Mouse (Mus musculus): ENCODE measurements around the gene Tmem40. TPM values are rescaled to one million over a fixed set of nuclear protein-coding genes. Genes with fewer than 3 reads are reported as not detected.

Tmem40 gene
- polyA plus RNA-seq, 1 experiment from 2014 or later = 4.4 TPM

DNA sequence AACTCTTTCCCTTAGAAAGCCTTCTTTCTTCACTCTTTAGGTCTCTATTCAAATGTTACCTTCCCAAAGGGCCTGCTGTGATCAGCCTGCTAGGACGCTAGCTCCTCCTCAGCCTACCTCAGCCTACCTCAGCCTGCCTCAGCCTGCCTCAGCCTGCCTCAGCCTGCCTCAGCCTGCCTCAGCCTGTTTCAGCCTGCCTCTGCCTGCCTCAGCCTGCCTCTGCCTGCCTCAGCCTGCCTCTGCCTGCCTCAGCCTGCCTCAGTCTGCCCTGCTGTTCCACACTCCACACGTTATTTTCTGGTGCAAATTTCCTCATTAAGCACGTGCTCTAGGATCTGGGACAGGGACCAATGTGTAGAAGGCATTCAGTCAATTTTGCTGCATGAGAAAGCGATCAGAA lies 2.1 kb downstream of the Tmem40 start:
- peaks cover 34% of the 10 kb centered on the region for H3K4me1 ChIP-seq (ENCODE audit: control insufficient read depth, insufficient read depth, low read length)

DNA sequence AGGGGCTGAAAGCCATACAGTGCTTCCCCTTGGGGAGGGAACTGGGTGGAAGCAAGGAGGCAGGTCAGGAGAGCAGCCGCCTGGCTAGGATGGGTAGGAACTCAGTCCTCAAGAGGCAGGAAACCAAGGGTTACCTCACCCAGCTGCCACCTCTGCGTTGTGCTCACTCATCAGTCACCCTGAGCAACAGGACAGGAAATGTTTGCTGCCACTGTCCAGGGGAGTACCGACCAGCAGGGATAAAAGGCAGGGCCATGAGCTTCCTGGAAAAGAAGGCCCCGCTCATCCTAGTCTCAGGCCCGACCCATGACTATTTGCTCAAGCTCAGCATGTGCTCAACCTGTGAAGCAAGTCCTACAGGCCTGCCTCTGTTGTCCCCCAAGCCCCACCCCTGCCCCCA lies 2.7 kb downstream of the Tmem40 start:
- Histone ChIP-seq H3K27ac (ENCODE audit: low read depth, low read length) (no peak overlapping the region), H3K36me3 (ENCODE audit: control insufficient read depth, insufficient read depth, low read length) (no peaks in the 10 kb centered on the region), H3K27me3 (ENCODE audit: control insufficient read depth, insufficient read depth, low read length) (no peaks in the 10 kb centered on the region), H3K4me3 (ENCODE audit: low read depth, low read length) (no peak overlapping the region), H3K9me3 (replicated peaks; ENCODE audit: control insufficient read depth, low read length) (no peaks in the 10 kb centered on the region), H3K4me2 (no peak overlapping the region), H3K4me1 (ENCODE audit: control insufficient read depth, insufficient read depth, low read length) (peaks cover 34% of the 10 kb centered on the region), H3K9ac (ENCODE audit: low read depth, low read length) (no peak overlapping the region)
- no peak for ATAC-seq (replicated peaks; ENCODE audit: insufficient number of reproducible peaks, low FRiP score, low TSS enrichment)
- WGBS (ENCODE audit: insufficient replicate concordance) = 45% methylated on average over 5 of the region's 5 CpGs

More for the DNA sequence above, 2.1 kb downstream of the Tmem40 start:
- Histone ChIP-seq H3K9ac (ENCODE audit: low read depth, low read length) (no peak overlapping the region), H3K27ac (ENCODE audit: low read depth, low read length) (no peak overlapping the region), H3K27me3 (ENCODE audit: control insufficient read depth, insufficient read depth, low read length) (no peaks in the 10 kb centered on the region), H3K4me3 (ENCODE audit: low read depth, low read length) (no peak overlapping the region), H3K4me2 (no peak overlapping the region), H3K36me3 (ENCODE audit: control insufficient read depth, insufficient read depth, low read length) (no peaks in the 10 kb centered on the region), H3K9me3 (replicated peaks; ENCODE audit: control insufficient read depth, low read length) (no peaks in the 10 kb centered on the region)
- no peak for ATAC-seq (replicated peaks; ENCODE audit: insufficient number of reproducible peaks, low FRiP score, low TSS enrichment)
- 90% methylated on average over 4 of the region's 4 CpGs for WGBS (ENCODE audit: insufficient replicate concordance)

DNA sequence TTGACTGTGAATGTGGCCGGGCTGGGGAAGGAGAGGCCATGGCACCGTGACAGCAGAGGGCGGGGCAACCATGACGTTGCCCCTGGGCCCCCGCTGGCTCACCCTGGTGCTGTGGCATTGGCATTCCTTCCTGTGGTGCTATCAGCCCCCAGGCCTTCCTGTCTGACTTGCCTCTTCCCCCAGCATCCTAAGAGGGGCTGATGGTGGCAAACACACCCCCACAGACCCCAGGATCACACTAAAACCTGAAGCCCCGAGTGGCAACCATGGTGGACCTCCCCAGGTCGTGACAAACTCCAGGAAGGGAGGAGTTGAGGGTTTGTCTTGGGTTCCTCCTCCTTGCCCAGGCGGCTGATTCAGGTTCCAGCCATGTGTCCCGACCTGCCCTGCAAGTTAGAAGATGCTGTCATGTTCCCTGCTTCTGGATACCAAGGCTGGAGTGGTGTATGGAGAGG lies 3.2 kb downstream of the Tmem40 start:
- 52% methylated on average over 9 of the region's 9 CpGs for WGBS (ENCODE audit: insufficient replicate concordance)
- no peak overlapping the region for H3K27ac ChIP-seq (ENCODE audit: low read depth, low read length)

DNA sequence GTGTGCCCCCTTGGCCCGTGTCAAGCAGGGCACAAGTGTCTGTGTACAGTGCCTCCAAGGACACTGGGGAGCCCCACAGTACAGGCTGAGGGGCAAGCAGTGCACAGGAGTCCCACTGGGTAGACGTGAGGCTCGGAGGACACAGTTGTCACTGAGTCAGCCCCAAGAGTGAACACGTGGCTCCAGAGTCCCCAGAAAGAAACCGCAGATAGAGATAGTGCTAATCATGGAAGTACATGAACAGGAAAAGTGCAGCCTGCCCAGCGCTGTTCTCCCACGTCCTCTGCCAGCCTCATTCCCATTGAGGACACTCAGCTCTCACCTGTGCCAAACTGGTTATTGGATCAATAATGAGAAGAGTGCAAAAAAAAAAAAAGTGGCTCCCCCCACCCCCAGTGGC lies 6.7 kb downstream of the Tmem40 start:
- 47% methylated on average over 7 of the region's 7 CpGs for WGBS (ENCODE audit: insufficient replicate concordance)
- no peak overlapping the region for H3K4me2 ChIP-seq
- H3K9ac ChIP-seq (ENCODE audit: low read depth, low read length) = no peak overlapping the region
- no peak for ATAC-seq (replicated peaks; ENCODE audit: insufficient number of reproducible peaks, low FRiP score, low TSS enrichment)
- no peaks in the 10 kb centered on the region for H3K9me3 ChIP-seq (replicated peaks; ENCODE audit: control insufficient read depth, low read length)
- H3K4me3 ChIP-seq (ENCODE audit: low read depth, low read length) = no peak overlapping the region
- H3K27ac ChIP-seq (ENCODE audit: low read depth, low read length) = no peak overlapping the region
- no peaks in the 10 kb centered on the region for H3K36me3 ChIP-seq (ENCODE audit: control insufficient read depth, insufficient read depth, low read length)
- H3K27me3 ChIP-seq (ENCODE audit: control insufficient read depth, insufficient read depth, low read length) = no peaks in the 10 kb centered on the region
- H3K4me1 ChIP-seq (ENCODE audit: control insufficient read depth, insufficient read depth, low read length) = peaks cover 9% of the 10 kb centered on the region

More for the DNA sequence above, 3.2 kb downstream of the Tmem40 start:
- no peak overlapping the region for H3K4me2 ChIP-seq
- no peaks in the 10 kb centered on the region for H3K36me3 ChIP-seq (ENCODE audit: control insufficient read depth, insufficient read depth, low read length)
- no peaks in the 10 kb centered on the region for H3K9me3 ChIP-seq (replicated peaks; ENCODE audit: control insufficient read depth, low read length)
- H3K9ac ChIP-seq (ENCODE audit: low read depth, low read length) = no peak overlapping the region
- H3K27me3 ChIP-seq (ENCODE audit: control insufficient read depth, insufficient read depth, low read length) = no peaks in the 10 kb centered on the region
- H3K4me3 ChIP-seq (ENCODE audit: low read depth, low read length) = no peak overlapping the region
- peaks cover 32% of the 10 kb centered on the region for H3K4me1 ChIP-seq (ENCODE audit: control insufficient read depth, insufficient read depth, low read length)
- ATAC-seq (replicated peaks; ENCODE audit: insufficient number of reproducible peaks, low FRiP score, low TSS enrichment) = no peak

DNA sequence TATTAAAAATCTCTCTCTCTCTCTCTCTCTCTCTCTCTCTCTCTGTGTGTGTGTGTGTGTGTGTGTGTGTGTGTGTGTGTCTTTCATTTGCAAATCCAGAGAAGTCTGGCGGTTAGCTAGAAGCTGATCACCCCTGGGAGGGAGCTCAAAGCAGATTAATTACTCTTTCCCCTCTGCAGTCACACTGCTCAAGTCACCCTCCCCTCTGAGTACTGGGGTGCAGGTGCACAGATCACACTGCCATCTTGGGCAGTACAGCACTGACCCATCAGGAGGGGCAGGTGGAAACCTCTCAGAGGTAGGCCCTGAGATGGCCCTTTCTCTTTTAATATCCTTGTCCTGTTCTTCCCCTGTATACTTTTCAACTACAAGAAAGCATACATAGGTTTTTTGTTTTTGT lies 15.9 kb downstream of the Tmem40 start:
- no peak overlapping the region for H3K9ac ChIP-seq (ENCODE audit: low read depth, low read length)
- H3K27ac ChIP-seq (ENCODE audit: low read depth, low read length) = no peak overlapping the region
- no peak overlapping the region for H3K4me3 ChIP-seq (ENCODE audit: low read depth, low read length)
- ATAC-seq (replicated peaks; ENCODE audit: insufficient number of reproducible peaks, low FRiP score, low TSS enrichment) = no peak
- 81% methylated on average over 1 of the region's 1 CpGs for WGBS (ENCODE audit: insufficient replicate concordance)
- H3K9me3 ChIP-seq (replicated peaks; ENCODE audit: control insufficient read depth, low read length) = no peaks in the 10 kb centered on the region
- no peaks in the 10 kb centered on the region for H3K36me3 ChIP-seq (ENCODE audit: control insufficient read depth, insufficient read depth, low read length)
- H3K27me3 ChIP-seq (ENCODE audit: control insufficient read depth, insufficient read depth, low read length) = no peaks in the 10 kb centered on the region
- no peaks in the 10 kb centered on the region for H3K4me1 ChIP-seq (ENCODE audit: control insufficient read depth, insufficient read depth, low read length)
- H3K4me2 ChIP-seq = no peak overlapping the region

DNA sequence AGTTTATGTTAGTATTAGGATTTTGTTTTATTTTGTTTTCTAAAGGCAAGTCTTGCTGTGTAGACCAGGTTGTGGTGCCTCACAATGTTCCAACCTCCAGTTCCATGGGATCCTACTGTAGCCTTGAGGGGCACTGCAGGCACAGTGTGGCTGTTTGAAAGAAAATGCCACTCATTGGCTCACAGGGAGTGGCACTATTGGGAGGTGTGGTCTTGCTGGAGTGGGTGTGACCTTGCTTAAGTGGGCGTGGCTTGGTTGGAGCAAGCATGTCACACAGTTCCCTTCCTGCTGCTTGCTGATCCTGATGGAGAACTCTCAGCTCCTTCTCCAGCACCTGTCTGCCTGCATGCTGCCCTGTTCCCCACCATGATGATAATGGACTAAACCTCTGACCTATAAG lies 18.6 kb downstream of the Tmem40 start:
- Histone ChIP-seq H3K4me3 (ENCODE audit: low read depth, low read length) (no peak overlapping the region), H3K9me3 (replicated peaks; ENCODE audit: control insufficient read depth, low read length) (no peaks in the 10 kb centered on the region), H3K4me1 (ENCODE audit: control insufficient read depth, insufficient read depth, low read length) (no peaks in the 10 kb centered on the region), H3K27me3 (ENCODE audit: control insufficient read depth, insufficient read depth, low read length) (no peaks in the 10 kb centered on the region), H3K4me2 (no peak overlapping the region), H3K9ac (ENCODE audit: low read depth, low read length) (no peak overlapping the region), H3K27ac (ENCODE audit: low read depth, low read length) (no peak overlapping the region), H3K36me3 (ENCODE audit: control insufficient read depth, insufficient read depth, low read length) (no peaks in the 10 kb centered on the region)
- ATAC-seq (replicated peaks; ENCODE audit: insufficient number of reproducible peaks, low FRiP score, low TSS enrichment) = no peak; the same call in 1 of the 2 replicates
- WGBS (ENCODE audit: insufficient replicate concordance) = 5% methylated on average over 1 of the region's 1 CpGs

DNA sequence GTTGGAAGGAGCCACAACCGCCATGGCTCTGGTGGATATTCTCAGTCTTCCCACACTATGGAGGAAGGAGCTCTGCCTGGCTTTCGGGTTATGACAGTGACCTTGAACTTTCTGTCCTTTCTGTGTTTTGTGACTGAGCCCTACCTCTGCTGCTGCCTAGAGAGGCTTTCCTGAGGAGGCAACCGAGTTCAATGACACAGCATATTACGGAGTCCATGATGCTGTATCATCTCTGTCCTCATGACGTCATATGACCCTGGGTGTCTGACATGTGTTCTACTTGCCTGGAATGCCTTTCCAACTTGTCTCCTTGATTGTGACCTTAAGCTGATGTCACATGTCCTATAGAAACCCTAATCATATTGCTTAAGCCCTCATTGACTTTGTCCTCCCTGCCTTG lies 23.2 kb downstream of the Tmem40 start:
- no peak overlapping the region for H3K9ac ChIP-seq (ENCODE audit: low read depth, low read length)
- no peaks in the 10 kb centered on the region; the same call in 1 of the 2 replicates for H3K9me3 ChIP-seq (replicated peaks; ENCODE audit: control insufficient read depth, low read length)
- 81% methylated on average over 5 of the region's 5 CpGs for WGBS (ENCODE audit: insufficient replicate concordance)
- no peak overlapping the region for H3K4me2 ChIP-seq
- no peaks in the 10 kb centered on the region for H3K4me1 ChIP-seq (ENCODE audit: control insufficient read depth, insufficient read depth, low read length)
- no peak overlapping the region for H3K4me3 ChIP-seq (ENCODE audit: low read depth, low read length)
- ATAC-seq (replicated peaks; ENCODE audit: insufficient number of reproducible peaks, low FRiP score, low TSS enrichment) = no peak
- no peaks in the 10 kb centered on the region for H3K27me3 ChIP-seq (ENCODE audit: control insufficient read depth, insufficient read depth, low read length)
- no peak overlapping the region for H3K27ac ChIP-seq (ENCODE audit: low read depth, low read length)
- no peaks in the 10 kb centered on the region for H3K36me3 ChIP-seq (ENCODE audit: control insufficient read depth, insufficient read depth, low read length)

DNA sequence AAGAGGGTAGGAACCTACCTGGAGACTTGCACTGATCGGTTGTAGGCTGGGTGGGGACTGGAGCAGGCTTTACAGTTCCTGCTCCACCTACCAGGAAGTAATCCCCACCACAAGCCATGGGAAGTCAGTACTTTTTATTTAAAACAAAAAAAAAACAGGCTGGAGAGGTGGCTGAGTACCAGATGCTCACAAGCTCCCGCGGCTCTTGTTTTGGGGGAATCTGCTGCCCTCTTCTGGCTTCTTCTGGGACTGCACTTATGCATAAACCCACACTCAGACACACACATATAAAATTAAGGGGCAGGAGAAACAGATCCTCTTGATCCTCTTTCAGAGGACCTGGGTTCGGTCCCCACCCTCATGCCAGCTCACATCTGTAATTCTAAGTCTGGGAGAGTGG lies 27.3 kb downstream of the Tmem40 start:
- WGBS (ENCODE audit: insufficient replicate concordance) = 74% methylated on average over 4 of the region's 4 CpGs
- no peak for ATAC-seq (replicated peaks; ENCODE audit: insufficient number of reproducible peaks, low FRiP score, low TSS enrichment)

DNA sequence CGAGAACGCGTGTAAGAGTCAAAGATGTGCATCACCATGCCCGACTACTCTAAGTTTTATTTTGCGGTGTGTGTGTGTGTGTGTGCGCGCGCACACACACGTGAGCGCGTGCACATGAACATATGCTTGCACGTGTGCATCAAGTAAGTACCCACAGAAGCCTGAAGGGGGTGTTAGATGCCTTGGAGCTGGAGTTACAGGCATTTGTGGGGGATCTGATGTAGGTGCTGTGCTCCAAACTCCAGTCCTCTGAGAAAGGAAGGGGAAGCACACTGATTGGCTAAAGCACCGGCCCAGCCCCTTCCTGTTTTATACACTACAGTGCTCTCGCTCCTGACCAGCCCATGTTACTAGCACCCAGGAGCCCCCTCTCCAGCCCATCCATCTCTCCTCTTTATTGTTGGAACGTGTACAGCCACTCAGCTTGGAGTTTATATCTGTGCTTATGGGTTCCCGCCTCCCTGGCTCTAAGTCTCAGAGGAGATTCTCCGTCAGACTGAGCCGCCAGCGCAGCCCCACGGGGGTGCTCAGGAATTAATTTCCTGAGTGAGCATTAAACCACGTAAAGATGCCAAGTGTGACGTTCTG lies 29.8 kb downstream of the Tmem40 start:
- Histone ChIP-seq H3K9ac (ENCODE audit: low read depth, low read length) (no peak overlapping the region), H3K9me3 (replicated peaks; ENCODE audit: control insufficient read depth, low read length) (peaks cover 2% of the 10 kb centered on the region; the same call in 1 of the 2 replicates), H3K36me3 (ENCODE audit: control insufficient read depth, insufficient read depth, low read length) (no peaks in the 10 kb centered on the region), H3K27me3 (ENCODE audit: control insufficient read depth, insufficient read depth, low read length) (no peaks in the 10 kb centered on the region), H3K4me2 (no peak overlapping the region), H3K27ac (ENCODE audit: low read depth, low read length) (no peak overlapping the region), H3K4me1 (ENCODE audit: control insufficient read depth, insufficient read depth, low read length) (peaks cover 3% of the 10 kb centered on the region; the same call in 1 of the 2 replicates), H3K4me3 (ENCODE audit: low read depth, low read length) (no peak overlapping the region)
- ATAC-seq (replicated peaks; ENCODE audit: insufficient number of reproducible peaks, low FRiP score, low TSS enrichment) = no peak
- WGBS (ENCODE audit: insufficient replicate concordance) = 80% methylated on average over 22 of the region's 22 CpGs

More for the DNA sequence above, 27.3 kb downstream of the Tmem40 start:
- Histone ChIP-seq H3K27me3 (ENCODE audit: control insufficient read depth, insufficient read depth, low read length) (no peaks in the 10 kb centered on the region), H3K4me1 (ENCODE audit: control insufficient read depth, insufficient read depth, low read length) (peaks cover 3% of the 10 kb centered on the region; the same call in 1 of the 2 replicates), H3K9me3 (replicated peaks; ENCODE audit: control insufficient read depth, low read length) (no peaks in the 10 kb centered on the region; the same call in 1 of the 2 replicates), H3K36me3 (ENCODE audit: control insufficient read depth, insufficient read depth, low read length) (no peaks in the 10 kb centered on the region), H3K4me3 (ENCODE audit: low read depth, low read length) (no peak overlapping the region), H3K27ac (ENCODE audit: low read depth, low read length) (no peak overlapping the region), H3K9ac (ENCODE audit: low read depth, low read length) (no peak overlapping the region), H3K4me2 (no peak overlapping the region)
